Mouse (Mus musculus) megakaryocyte, adult 5-6 weeks (primary cell): ENCODE results near the gene Gm20458. TPM values are rescaled to one million over a fixed set of nuclear protein-coding genes. Genes with fewer than 3 reads are reported as not detected.

Experiments
- ATAC-seq: 2 replicates; pipeline ENCODE4 v1.8.0; 2016; ENCODE audit warnings: mild to moderate bottlenecking, inconsistent platforms; ENCODE audit not compliant: poor library complexity, severe bottlenecking
- total RNA-seq, 2 experiments: library from RNA; stranded (forward) in 1 of 2; stranded (reverse) in 1 of 2; fragments of 153-499, 151-499 nt in 1 of 2; fragments of 221-1000, 200-1000 nt in 1 of 2; gene quantifications; 2 replicates each; pipeline versions ENCODE4 v1.2.3 to v1.2.4; 2015 to 2017

Gm20458 gene
- total RNA-seq, 2 experiments from 2014 or later: not detected

GRCm38 (mm10) chr2:164523301-164523773 is 62.6 kb downstream of the Gm20458 start:
- no peak for ATAC-seq

GRCm38 (mm10) chr2:164528557-164528956 is 67.8 kb downstream of the Gm20458 start:
- ATAC-seq: peak; percentile 67

DNA sequence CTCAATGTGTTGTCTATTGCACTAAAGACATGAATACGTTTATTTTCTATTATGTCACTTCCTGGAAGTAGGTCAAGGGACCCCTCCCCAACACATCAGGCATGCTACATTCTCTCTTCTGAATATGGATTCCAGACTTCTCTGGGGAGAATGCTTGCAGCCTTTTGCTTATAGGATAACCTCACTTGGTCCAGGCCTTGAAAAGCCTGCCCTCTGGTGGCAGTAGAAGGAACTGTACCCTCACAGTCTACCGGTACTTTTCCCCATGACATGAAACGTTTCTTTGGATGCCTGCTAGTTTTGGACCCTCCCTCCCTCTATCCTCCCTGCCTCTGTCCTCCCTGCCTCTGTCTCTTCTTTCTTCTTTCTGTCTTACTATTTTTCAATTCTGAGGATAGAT is 70.4 kb downstream of the Gm20458 start:
- peak; percentile 77 for ATAC-seq

DNA sequence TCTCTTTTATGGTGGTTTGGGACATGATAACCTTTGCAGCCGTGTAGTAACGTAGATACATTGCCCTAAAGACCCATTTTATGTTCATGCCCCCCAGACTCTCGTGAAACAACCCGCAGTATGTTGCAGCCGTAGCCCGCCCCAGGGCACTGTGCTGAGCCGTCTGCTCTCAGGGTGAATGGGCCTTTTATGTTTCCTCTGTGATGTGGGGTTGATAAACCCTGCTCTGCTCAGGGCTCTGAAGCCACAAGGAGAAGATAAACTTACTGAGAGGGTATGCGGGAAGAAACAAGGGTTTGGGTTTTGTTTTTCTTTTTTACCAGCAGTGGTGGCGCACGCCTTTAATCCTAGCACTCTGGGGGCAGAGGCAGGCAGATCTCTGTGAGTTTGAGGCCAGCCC is 73.5 kb downstream of the Gm20458 start:
- no peak for ATAC-seq

- ATAC-seq: no peak
Observed at GRCm38 (mm10) chr2:164537003-164537402, 76.2 kb downstream of the Gm20458 start.

Other genes with a start within 250 kb of the Gm20458 start
- not detected in 2 replicates for gene Wfdc15b, start 239.3 kb upstream of the Gm20458 start, total RNA-seq (2015)
- gene Wfdc15b, start 239.3 kb upstream of the Gm20458 start, total RNA-seq (2017): not detected in 2 replicates
- not detected in 2 replicates for gene Svs2, start 222.5 kb upstream of the Gm20458 start, total RNA-seq (2015)
- gene Svs2, start 222.5 kb upstream of the Gm20458 start, total RNA-seq (2017): not detected in 2 replicates
- gene Svs3b, start 204.3 kb upstream of the Gm20458 start, total RNA-seq (2015): not detected in 2 replicates
- gene Svs3b, start 204.3 kb upstream of the Gm20458 start, total RNA-seq (2017): not detected in 2 replicates
- gene Svs4, start 182.5 kb upstream of the Gm20458 start, total RNA-seq (2015): not detected in 2 replicates
- not detected in 2 replicates for gene Svs4, start 182.5 kb upstream of the Gm20458 start, total RNA-seq (2017)
- not detected in 2 replicates for gene Svs3a, start 171.7 kb upstream of the Gm20458 start, total RNA-seq (2015)
- gene Svs3a, start 171.7 kb upstream of the Gm20458 start, total RNA-seq (2017): not detected in 2 replicates
- not detected in 2 replicates for gene Svs6, start 144.2 kb upstream of the Gm20458 start, total RNA-seq (2015)
- not detected in 2 replicates for gene Svs6, start 144.2 kb upstream of the Gm20458 start, total RNA-seq (2017)
- gene Svs5, start 128.2 kb upstream of the Gm20458 start, total RNA-seq (2015): not detected in 2 replicates
- not detected in 2 replicates for gene Svs5, start 128.2 kb upstream of the Gm20458 start, total RNA-seq (2017)
- gene Slpi, start 71.9 kb upstream of the Gm20458 start, total RNA-seq (2015): 454 and 463 TPM in 2 replicates
- 81.4 and 109 TPM in 2 replicates for gene Slpi, start 71.9 kb upstream of the Gm20458 start, total RNA-seq (2017)
- gene Rbpjl, start 57.8 kb upstream of the Gm20458 start, total RNA-seq (2015): not detected in 2 replicates
- not detected in 2 replicates for gene Rbpjl, start 57.8 kb upstream of the Gm20458 start, total RNA-seq (2017)
- not detected in 2 replicates for gene Matn4, start 55.8 kb upstream of the Gm20458 start, total RNA-seq (2015)
- not detected in 2 replicates for gene Matn4, start 55.8 kb upstream of the Gm20458 start, total RNA-seq (2017)
- 0.76 and 0.82 TPM in 2 replicates for gene Sdc4, start 17.1 kb upstream of the Gm20458 start, total RNA-seq (2015)
- gene Sdc4, start 17.1 kb upstream of the Gm20458 start, total RNA-seq (2017): 0.49 and 0.88 TPM in 2 replicates
- gene Sys1, start 4.0 kb upstream of the Gm20458 start, total RNA-seq (2015): 50.9 and 52.3 TPM in 2 replicates
- 14.9 and 20.2 TPM in 2 replicates for gene Sys1, start 4.0 kb upstream of the Gm20458 start, total RNA-seq (2017)
- not detected in 2 replicates for gene Trp53tg5, start 12.8 kb downstream of the Gm20458 start, total RNA-seq (2015)
- not detected in 2 replicates for gene Trp53tg5, start 12.8 kb downstream of the Gm20458 start, total RNA-seq (2017)
- gene Dbndd2, start 25.1 kb downstream of the Gm20458 start, total RNA-seq (2015): 3.2 and 7.9 TPM in 2 replicates
- 1.4 and 2.0 TPM in 2 replicates for gene Dbndd2, start 25.1 kb downstream of the Gm20458 start, total RNA-seq (2017)
- 69.0 and 70.8 TPM in 2 replicates for gene Pigt, start 36.6 kb downstream of the Gm20458 start, total RNA-seq (2015)
- 30.8 and 43.0 TPM in 2 replicates for gene Pigt, start 36.6 kb downstream of the Gm20458 start, total RNA-seq (2017)
- not detected in 2 replicates for gene Wfdc2, start 101.4 kb downstream of the Gm20458 start, total RNA-seq (2015)
- gene Wfdc2, start 101.4 kb downstream of the Gm20458 start, total RNA-seq (2017): not detected in 2 replicates
- gene Spint3, start 112.5 kb downstream of the Gm20458 start, total RNA-seq (2015): not detected in 2 replicates
- not detected in 2 replicates for gene Spint3, start 112.5 kb downstream of the Gm20458 start, total RNA-seq (2017)
- not detected in 2 replicates for gene Wfdc6a, start 124.5 kb downstream of the Gm20458 start, total RNA-seq (2015)
- gene Wfdc6a, start 124.5 kb downstream of the Gm20458 start, total RNA-seq (2017): not detected in 2 replicates
- gene Eppin, start 132.6 kb downstream of the Gm20458 start, total RNA-seq (2015): not detected in 2 replicates
- not detected in 2 replicates for gene Eppin, start 132.6 kb downstream of the Gm20458 start, total RNA-seq (2017)
- gene Wfdc6b, start 152.6 kb downstream of the Gm20458 start, total RNA-seq (2015): not detected in 2 replicates
- gene Wfdc6b, start 152.6 kb downstream of the Gm20458 start, total RNA-seq (2017): not detected in 2 replicates
- gene Wfdc8, start 152.7 kb downstream of the Gm20458 start, total RNA-seq (2015): not detected in 2 replicates
- not detected in 2 replicates for gene Wfdc8, start 152.7 kb downstream of the Gm20458 start, total RNA-seq (2017)
- gene Wfdc16, start 177.8 kb downstream of the Gm20458 start, total RNA-seq (2015): not detected in 2 replicates
- not detected in 2 replicates for gene Wfdc16, start 177.8 kb downstream of the Gm20458 start, total RNA-seq (2017)
- gene Wfdc10, start 195.1 kb downstream of the Gm20458 start, total RNA-seq (2015): not detected in 2 replicates
- not detected in 2 replicates for gene Wfdc10, start 195.1 kb downstream of the Gm20458 start, total RNA-seq (2017)
- gene Wfdc9, start 195.6 kb downstream of the Gm20458 start, total RNA-seq (2015): not detected in 2 replicates
- not detected in 2 replicates for gene Wfdc9, start 195.6 kb downstream of the Gm20458 start, total RNA-seq (2017)
- gene Wfdc11, start 213.1 kb downstream of the Gm20458 start, total RNA-seq (2015): not detected in 2 replicates
- gene Wfdc11, start 213.1 kb downstream of the Gm20458 start, total RNA-seq (2017): not detected in 2 replicates
- gene Wfdc13, start 224.1 kb downstream of the Gm20458 start, total RNA-seq (2015): not detected in 2 replicates
- gene Wfdc13, start 224.1 kb downstream of the Gm20458 start, total RNA-seq (2017): not detected in 2 replicates
- not detected in 2 replicates for gene Spint4, start 237.5 kb downstream of the Gm20458 start, total RNA-seq (2015)
- gene Spint4, start 237.5 kb downstream of the Gm20458 start, total RNA-seq (2017): not detected in 2 replicates